Mouse (Mus musculus): Measurements from ENCODE around the gene Zfp664.

GRCm38 (mm10) chr5:124888661-124889060 is 26.2 kb downstream of the Zfp664 start:
- TF ChIP-seq USF1 (IDR thresholded peaks at IDR 0.05; ENCODE audit: low read depth) (no peak), CTCF (IDR thresholded peaks at IDR 0.05; ENCODE audit: control insufficient read depth, insufficient read depth, insufficient read length) (no peak), MYOD1 (IDR thresholded peaks at IDR 0.05; ENCODE audit: control insufficient read depth, insufficient read length, low read depth) (no peak), MYOG (IDR thresholded peaks at IDR 0.05; ENCODE audit: control insufficient read depth, extremely low read depth, insufficient read length) (no peak), MAX (IDR thresholded peaks at IDR 0.05) (no peak), FOSL1 (IDR thresholded peaks at IDR 0.05; ENCODE audit: insufficient read depth, low read length, poor library complexity, severe bottlenecking) (no peak), CEBPB (IDR thresholded peaks at IDR 0.05; ENCODE audit: low read depth) (no peak)
